Mouse (Mus musculus): Measurements from ENCODE around the gene Kdm1a.

Kdm1a gene

DNA sequence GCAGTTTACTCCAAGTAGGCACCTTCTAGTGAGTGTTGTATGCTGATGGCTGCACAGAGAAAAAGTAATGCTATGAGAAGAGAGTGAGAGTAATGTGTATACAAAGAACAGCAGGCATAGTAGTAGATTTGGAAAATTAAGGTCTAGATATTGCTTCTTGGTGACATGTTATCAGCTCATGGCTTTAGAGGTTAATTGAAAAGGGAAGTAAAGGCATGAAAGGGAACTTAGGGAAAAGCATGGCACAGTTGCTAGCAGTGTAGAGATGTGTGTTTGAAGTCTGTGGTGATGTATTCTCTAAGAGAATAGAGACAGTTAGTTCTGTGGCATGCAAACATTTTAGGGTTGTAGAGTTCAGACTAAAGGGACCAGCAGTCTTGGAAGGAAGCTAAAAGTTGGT, 82.7 kb downstream of the Kdm1a start:
- no peak for DNase-seq

DNA sequence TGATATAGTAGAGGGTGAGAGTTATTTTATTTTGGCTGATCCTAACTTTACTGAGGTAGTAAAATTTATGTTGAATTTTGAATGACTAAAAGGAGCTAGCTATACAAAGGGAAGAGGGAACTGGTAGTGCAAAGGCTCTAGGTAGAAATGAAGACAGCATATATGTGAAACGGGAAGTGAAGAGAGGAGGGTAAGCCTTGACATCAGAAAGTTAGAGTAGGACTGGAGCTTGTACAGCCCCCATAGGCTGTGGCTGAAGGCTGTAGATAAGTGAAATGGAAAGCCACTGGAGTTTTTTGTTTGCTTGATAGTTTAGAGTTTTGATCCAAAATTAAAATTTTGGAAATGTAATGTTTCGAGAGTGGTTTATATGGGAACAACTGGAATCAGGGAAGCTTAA, 83.9 kb downstream of the Kdm1a start:
- no peak for DNase-seq

- no peak for DNase-seq
These were observed 84.4 kb downstream of the Kdm1a start for GRCm38 (mm10) chr4:136518141-136518540.

DNA sequence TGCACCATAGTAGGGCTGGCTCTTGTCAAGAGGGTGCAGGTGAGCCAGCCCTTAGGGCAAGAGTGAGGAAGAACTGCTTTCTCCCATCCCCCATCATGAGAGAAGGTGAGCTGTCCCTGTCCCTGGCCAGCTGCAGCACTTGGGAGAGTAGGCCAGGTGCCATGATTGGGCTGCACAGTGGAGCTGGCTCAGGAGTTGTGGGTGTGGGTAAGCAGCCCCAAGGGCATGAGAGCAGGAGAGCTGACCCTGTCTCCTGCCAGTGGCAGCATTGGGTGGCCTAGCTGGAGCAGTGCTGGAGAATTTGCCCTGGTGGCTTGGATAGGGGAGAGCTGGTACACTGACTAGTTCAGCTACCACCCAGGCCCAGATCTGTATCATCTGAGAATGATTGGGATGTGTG, 89.6 kb downstream of the Kdm1a start:
- DNase-seq: no peak

DNA sequence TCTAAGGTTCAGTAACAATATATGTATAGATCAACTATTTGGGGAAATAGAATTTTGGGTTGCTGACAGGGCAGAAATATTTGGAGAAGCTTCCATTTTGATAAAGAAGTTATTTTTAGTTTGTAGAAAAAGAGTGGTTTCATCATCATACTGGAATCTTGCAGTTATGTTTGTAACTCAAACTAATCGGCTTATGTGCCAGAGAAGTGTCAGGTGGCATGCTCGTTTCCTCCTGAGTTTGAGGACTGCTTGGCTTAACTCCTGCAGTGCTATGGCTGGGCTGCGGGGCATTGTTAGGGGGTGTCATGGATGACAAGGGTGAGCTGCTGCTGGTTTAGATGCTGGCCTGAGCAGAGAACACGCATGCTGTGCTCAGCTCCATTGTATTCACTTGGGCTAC, 90.8 kb downstream of the Kdm1a start:
- no peak for DNase-seq

DNA sequence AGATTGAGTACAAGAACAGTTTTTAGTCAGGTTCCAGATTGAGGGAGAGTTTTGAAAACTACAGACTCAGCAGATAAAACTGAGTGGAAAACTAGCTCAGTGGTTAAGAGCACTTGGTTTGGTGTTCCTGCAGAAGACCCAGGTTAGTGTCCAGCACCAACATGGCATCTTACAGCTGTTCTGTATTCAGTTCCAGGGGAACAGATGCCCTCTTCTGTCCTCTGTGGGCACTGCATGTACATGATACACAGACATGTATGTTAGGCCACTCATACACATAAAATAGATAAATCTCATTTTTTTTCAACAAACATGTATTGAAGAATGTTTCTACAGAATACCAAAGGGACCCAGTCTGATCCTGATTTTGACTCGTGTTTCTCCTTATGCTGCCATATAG, 92.7 kb downstream of the Kdm1a start:
- DNase-seq: no peak

- no peak for DNase-seq
These were observed 96.9 kb downstream of the Kdm1a start for GRCm38 (mm10) chr4:136505426-136506215.

Data from cerebellum, adult 11 months (tissue).